Mouse (Mus musculus) CH12.LX (cell line): Measurements from ENCODE around the gene Shq1.

Experiments
- BHLHE40 ChIP-seq: IDR thresholded peaks from 2 replicates; pipeline ENCODE4 v1.6.1; 2011; ENCODE audit warnings: mild to moderate bottlenecking, low read depth, low read length, improper control_type of control experiment
- CTCF ChIP-seq, 2 experiments: IDR thresholded peaks in 1 of 2; conservative IDR thresholded peaks in 1 of 2; 2 replicates each; pipeline ENCODE4 v1.5.1; 2011 to 2012; ENCODE audit warnings: low read depth in 2 of 2, low read length in 2 of 2, improper control_type of control experiment in 1 of 2, inconsistent platforms in 1 of 2, mild to moderate bottlenecking in 1 of 2, moderate library complexity in 1 of 2
- EP300 ChIP-seq: IDR thresholded peaks from 2 replicates; pipeline ENCODE4 v1.6.1; 2011; ENCODE audit warnings: low read length, improper control_type of control experiment
- POLR2A ChIP-seq: IDR thresholded peaks from 2 replicates; pipeline ENCODE4 v1.6.1; 2011; ENCODE audit warnings: low read depth, mild to moderate bottlenecking, improper control_type of control experiment, low read length
- RCOR1 ChIP-seq: conservative IDR thresholded peaks from 2 replicates; pipeline ENCODE4 v1.6.1; 2012; ENCODE audit warnings: low read depth, mild to moderate bottlenecking, inconsistent platforms, low read length, improper control_type of control experiment
- ZNF384 ChIP-seq: IDR thresholded peaks from 2 replicates; pipeline ENCODE4 v1.6.1; 2012; ENCODE audit warnings: low read depth, low read length, improper control_type of control experiment, inconsistent platforms

- no peak for TF ChIP-seq POLR2A
- no peak for TF ChIP-seq RCOR1
- TF ChIP-seq CTCF (conservative IDR thresholded peaks at IDR 0.05 in 1 of 2, IDR thresholded peaks at IDR 0.05 in 1 of 2; ENCODE audit: low read depth in 2 of 2, low read length in 2 of 2) = no peak
- no peak for TF ChIP-seq ZNF384
- no peak for TF ChIP-seq EP300
- no peak for TF ChIP-seq BHLHE40
Measured at GRCm38 (mm10) chr6:100563552-100564341, 107.2 kb downstream of the Shq1 start.
